Mouse (Mus musculus): Measurements from ENCODE around the gene Wdfy4.
A peak's percentile ranks its signal among the peaks of the same experiment; 100 is the strongest.

Wdfy4 gene

GRCm38 (mm10) chr14:32964742-32965141, 220.6 kb downstream of the Wdfy4 start:
- no peak for DNase-seq

DNA sequence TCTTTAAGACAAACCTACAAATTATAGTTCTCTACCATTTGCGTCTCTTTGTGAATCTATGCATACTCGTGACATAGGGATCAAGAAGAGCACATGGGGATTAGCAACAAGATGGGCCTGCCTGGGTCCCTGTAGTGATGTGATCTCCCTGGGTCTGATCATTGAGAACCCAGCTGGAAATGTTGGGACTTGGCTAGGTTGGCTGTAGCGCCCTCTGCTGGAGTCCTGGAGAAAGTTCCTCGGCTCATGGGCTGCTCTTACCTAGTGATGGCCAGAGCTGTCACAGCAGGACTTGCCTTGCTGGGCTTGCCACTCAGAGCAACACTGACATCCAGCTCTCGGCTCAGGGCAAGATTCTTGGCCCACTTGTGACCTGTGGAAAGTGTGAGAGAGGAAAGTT, 224.8 kb downstream of the Wdfy4 start:
- DNase-seq: peak; percentile 25

- DNase-seq: no peak
These were observed 226.6 kb downstream of the Wdfy4 start for GRCm38 (mm10) chr14:32958671-32959070.

- DNase-seq: no peak
These were observed 228.8 kb downstream of the Wdfy4 start for GRCm38 (mm10) chr14:32956486-32956885.

GRCm38 (mm10) chr14:32950312-32951301, 234.7 kb downstream of the Wdfy4 start:
- DNase-seq: no peak

- DNase-seq: no peak
These were observed 237.8 kb downstream of the Wdfy4 start for GRCm38 (mm10) chr14:32947512-32947911.

GRCm38 (mm10) chr14:32939217-32939616, 246.1 kb downstream of the Wdfy4 start:
- no peak for DNase-seq

GRCm38 (mm10) chr14:32934064-32934463, 251.2 kb downstream of the Wdfy4 start:
- no peak for DNase-seq

DNA sequence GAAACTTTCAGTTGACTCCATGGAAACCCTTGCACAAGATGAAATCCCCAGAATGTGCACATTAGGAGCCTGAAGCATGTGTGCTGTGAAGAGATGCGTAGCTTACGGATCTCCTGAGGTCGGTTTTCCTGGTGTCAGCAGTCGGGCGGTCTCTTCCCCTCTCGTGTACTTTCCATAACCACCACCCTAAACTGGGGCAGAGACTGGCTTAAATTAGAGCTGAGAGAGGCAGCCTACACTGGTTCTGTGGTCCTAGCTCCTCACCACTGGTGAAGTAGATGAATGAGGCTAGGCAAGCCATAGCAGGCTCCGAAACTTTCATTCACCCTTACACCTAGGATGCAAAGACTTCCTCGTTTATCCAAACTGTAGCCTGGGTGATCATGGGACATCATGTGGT, 253.1 kb downstream of the Wdfy4 start:
- DNase-seq: no peak

- no peak for DNase-seq
These were observed 253.6 kb downstream of the Wdfy4 start for GRCm38 (mm10) chr14:32931709-32932108.

GRCm38 (mm10) chr14:32923871-32924270, 261.4 kb downstream of the Wdfy4 start:
- no peak for DNase-seq

- DNase-seq: no peak
These were observed 267.4 kb downstream of the Wdfy4 start for GRCm38 (mm10) chr14:32917919-32918318.

- DNase-seq: no peak
These were observed 269.9 kb downstream of the Wdfy4 start for GRCm38 (mm10) chr14:32915360-32915759.

DNA sequence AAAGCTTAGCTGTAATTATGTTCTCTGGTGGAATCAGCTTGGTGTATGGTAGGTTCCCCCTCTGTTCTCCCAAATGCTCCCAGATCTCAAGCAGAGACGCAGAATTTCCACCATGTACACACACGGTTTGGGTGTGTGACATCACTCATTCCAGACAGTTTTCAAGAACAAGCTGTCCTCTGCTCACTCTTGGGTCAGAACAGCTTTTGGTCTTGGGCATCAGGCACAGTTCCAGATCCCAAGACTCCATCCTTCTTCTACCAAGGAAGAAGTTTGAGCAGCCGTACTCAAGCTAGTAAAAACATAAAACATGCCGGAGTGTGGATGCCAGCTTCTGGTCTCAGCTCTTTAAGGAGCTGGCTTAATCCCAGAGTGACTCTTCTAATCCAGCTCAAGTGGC, 274.1 kb downstream of the Wdfy4 start:
- no peak for DNase-seq
